Mouse (Mus musculus) liver, adult 2 months (tissue): ENCODE measurements around the gene Apba2.

Source experiments
- CTCF ChIP-seq: fragments of 200-500 bp; IDR thresholded peaks from 2 replicates; pipeline ENCODE4 v1.5.1; 2011; ENCODE audit warnings: low read depth, low read length, control low read depth
- POLR2A ChIP-seq: fragments of 200-500 bp; IDR thresholded peaks from 2 replicates; pipeline ENCODE4 v1.6.1; 2011; ENCODE audit warnings: low read length, control low read depth; ENCODE audit not compliant: insufficient read depth; ENCODE audit errors: extremely low read depth

GRCm38 (mm10) chr7:64522409-64522730 is 20.9 kb downstream of the Apba2 start:
- no peak for TF ChIP-seq CTCF
- no peak for TF ChIP-seq POLR2A
